Mouse (Mus musculus) C2C12 (cell line): ENCODE results near the gene Foxp1. TPM values are rescaled to one million over a fixed set of nuclear protein-coding genes. Genes with fewer than 3 reads are reported as not detected.

ENCODE experiments used
- H3K27me3 ChIP-seq: one replicate; pipeline ENCODE4 v1.6.1; 2011; ENCODE audit not compliant: control insufficient read depth, insufficient read depth, insufficient read length
- H3K36me3 ChIP-seq: one replicate; pipeline ENCODE4 v1.6.1; 2011; ENCODE audit not compliant: control insufficient read depth, insufficient read depth
- H3K4me3 ChIP-seq: one replicate; pipeline ENCODE4 v1.5.1; 2011; ENCODE audit warnings: mild to moderate bottlenecking, control low read depth; ENCODE audit not compliant: poor library complexity, insufficient read depth, severe bottlenecking
- H3K79me2 ChIP-seq: one replicate; pipeline ENCODE4 v1.6.1; 2011; ENCODE audit not compliant: control insufficient read depth, insufficient read depth
- H3K79me3 ChIP-seq: one replicate; pipeline ENCODE4 v1.6.1; 2011; ENCODE audit warnings: low read depth, control low read depth
- H3ac ChIP-seq: one replicate; pipeline ENCODE3; 2011; ENCODE audit warnings: low read depth; ENCODE audit not compliant: control insufficient read depth, insufficient read length
- CEBPB ChIP-seq: IDR thresholded peaks from one replicate; pipeline ENCODE4 v1.6.1; 2011; ENCODE audit warnings: low read depth, mild to moderate bottlenecking, control low read depth, moderate library complexity
- CTCF ChIP-seq: IDR thresholded peaks from one replicate; pipeline ENCODE4 v1.5.1; 2011; ENCODE audit not compliant: control insufficient read depth, insufficient read depth, insufficient read length
- FOSL1 ChIP-seq: IDR thresholded peaks from one replicate; pipeline ENCODE4 v1.8.0; 2011; ENCODE audit warnings: mild to moderate bottlenecking, low read length; ENCODE audit not compliant: poor library complexity, insufficient read depth, severe bottlenecking
- MAX ChIP-seq: IDR thresholded peaks from one replicate; pipeline ENCODE4 v1.6.1; 2011; ENCODE audit warnings: mild to moderate bottlenecking, control low read depth
- MYOD1 ChIP-seq: IDR thresholded peaks from one replicate; pipeline ENCODE4 v1.6.1; 2011; ENCODE audit warnings: low read depth; ENCODE audit not compliant: control insufficient read depth, insufficient read length
- MYOG ChIP-seq: IDR thresholded peaks from one replicate; pipeline ENCODE4 v1.6.1; 2011; ENCODE audit not compliant: control insufficient read depth, insufficient read length; ENCODE audit errors: extremely low read depth
- USF1 ChIP-seq: IDR thresholded peaks from one replicate; pipeline ENCODE4 v1.6.1; 2011; ENCODE audit warnings: low read depth, mild to moderate bottlenecking, control low read depth, moderate library complexity
- polyA plus RNA-seq: library from polyadenylated mRNA; unstranded; fragments of >200 nt; fragmentation: generic; extraction: Trizol; gene quantifications from one replicate; pipeline ENCODE4 v1.2.1, GENCODE M21; 2012; ENCODE audit warnings: missing spikeins

Foxp1 gene
- polyA plus RNA-seq, 1 experiment: 25.9 TPM

- no peak for TF ChIP-seq MYOG
- no peak for TF ChIP-seq MYOD1
- TF ChIP-seq CEBPB: no peak
- TF ChIP-seq FOSL1: no peak
- TF ChIP-seq MAX: no peak
- no peak overlapping the region for H3K4me3 ChIP-seq
- H3K36me3 ChIP-seq: peaks cover 21% of the 10 kb centered on the region
- peaks cover 67% of the 10 kb centered on the region for H3K79me2 ChIP-seq
- no peak overlapping the region for H3ac ChIP-seq
- H3K27me3 ChIP-seq: no peaks in the 10 kb centered on the region
- H3K79me3 ChIP-seq: peaks cover 34% of the 10 kb centered on the region
Measured at GRCm38 (mm10) chr6:98996822-98997221, 525.7 kb downstream of the Foxp1 start.

- Histone ChIP-seq H3K79me3 (peaks cover 33% of the 10 kb centered on the region), H3ac (no peak overlapping the region), H3K27me3 (no peaks in the 10 kb centered on the region), H3K4me3 (no peak overlapping the region), H3K36me3 (peaks cover 16% of the 10 kb centered on the region), H3K79me2 (peaks cover 71% of the 10 kb centered on the region)
- TF ChIP-seq FOSL1 (no peak), CEBPB (no peak), MYOG (no peak), MYOD1 (no peak)
Measured at GRCm38 (mm10) chr6:98996346-98996745, 526.2 kb downstream of the Foxp1 start.

GRCm38 (mm10) chr6:98995681-98996080 lies 526.8 kb downstream of the Foxp1 start:
- peaks cover 12% of the 10 kb centered on the region for H3K36me3 ChIP-seq
- no peaks in the 10 kb centered on the region for H3K27me3 ChIP-seq
- TF ChIP-seq MYOG (no peak), FOSL1 (no peak), MYOD1 (no peak), CEBPB (no peak), MAX (no peak), USF1 (no peak), CTCF (no peak)
- H3K79me2 ChIP-seq: peaks cover 77% of the 10 kb centered on the region
- no peak overlapping the region for H3ac ChIP-seq
- peaks cover 36% of the 10 kb centered on the region for H3K79me3 ChIP-seq
- no peak overlapping the region for H3K4me3 ChIP-seq

GRCm38 (mm10) chr6:98994902-98995301 lies 527.6 kb downstream of the Foxp1 start:
- TF ChIP-seq MAX (no peak), FOSL1 (no peak), CTCF (no peak), CEBPB (no peak)
- H3ac ChIP-seq: no peak overlapping the region

GRCm38 (mm10) chr6:98994104-98994787 lies 528.3 kb downstream of the Foxp1 start:
- H3ac ChIP-seq: no peak overlapping the region
- no peaks in the 10 kb centered on the region for H3K27me3 ChIP-seq
- H3K4me3 ChIP-seq: no peak overlapping the region
- no peak for TF ChIP-seq CEBPB
- no peak for TF ChIP-seq CTCF
- no peak for TF ChIP-seq FOSL1
- TF ChIP-seq MYOD1: no peak
- TF ChIP-seq USF1: no peak
- no peak for TF ChIP-seq MAX
- no peak for TF ChIP-seq MYOG
- H3K36me3 ChIP-seq: peaks cover 7% of the 10 kb centered on the region
- peaks cover 90% of the 10 kb centered on the region for H3K79me2 ChIP-seq
- H3K79me3 ChIP-seq: peaks cover 39% of the 10 kb centered on the region

More at GRCm38 (mm10) chr6:98994902-98995301, 527.6 kb downstream of the Foxp1 start:
- Histone ChIP-seq H3K27me3 (no peaks in the 10 kb centered on the region), H3K4me3 (no peak overlapping the region), H3K79me3 (peaks cover 38% of the 10 kb centered on the region), H3K36me3 (peaks cover 7% of the 10 kb centered on the region), H3K79me2 (peaks cover 85% of the 10 kb centered on the region)

GRCm38 (mm10) chr6:98993231-98993630 lies 529.3 kb downstream of the Foxp1 start:
- H3K79me2 ChIP-seq: peaks cover 92% of the 10 kb centered on the region
- peaks cover 36% of the 10 kb centered on the region for H3K79me3 ChIP-seq
- no peak overlapping the region for H3ac ChIP-seq
- no peak overlapping the region for H3K4me3 ChIP-seq
- no peak for TF ChIP-seq MYOG
- TF ChIP-seq USF1: no peak
- no peak for TF ChIP-seq CTCF
- no peak for TF ChIP-seq MAX
- TF ChIP-seq FOSL1: no peak
- TF ChIP-seq CEBPB: no peak
- no peak for TF ChIP-seq MYOD1
- H3K27me3 ChIP-seq: no peaks in the 10 kb centered on the region
- peaks cover 10% of the 10 kb centered on the region for H3K36me3 ChIP-seq
